Mouse (Mus musculus): Measurements from ENCODE around the gene Impg2.

Gene Impg2

GRCm38 (mm10) chr16:56286076-56286475 lies 82.0 kb downstream of the Impg2 start:
- TF ChIP-seq POU5F1 (IDR thresholded peaks at IDR 0.05; ENCODE audit: borderline replicate concordance, low read length) (no peak), CTCF (conservative IDR thresholded peaks at IDR 0.05; ENCODE audit: low read length) (no peak), NANOG (IDR thresholded peaks at IDR 0.05; ENCODE audit: borderline replicate concordance, low read length) (no peak)
- Histone ChIP-seq H3K9me3 (ENCODE audit: low read length) (no peaks in the 10 kb centered on the region), H3K4me3 (replicated peaks; ENCODE audit: low read length) (no peak overlapping the region), H3K4me1 (replicated peaks; ENCODE audit: low read depth, low read length) (no peaks in the 10 kb centered on the region), H3K36me3 (ENCODE audit: insufficient read depth, low read length) (no peaks in the 10 kb centered on the region), H3K27me3 (ENCODE audit: insufficient read depth, low read length) (no peaks in the 10 kb centered on the region)

GRCm38 (mm10) chr16:56286977-56287376 lies 82.9 kb downstream of the Impg2 start:
- Histone ChIP-seq H3K9me3 (ENCODE audit: low read length) (no peaks in the 10 kb centered on the region), H3K4me1 (replicated peaks; ENCODE audit: low read depth, low read length) (no peaks in the 10 kb centered on the region), H3K27me3 (ENCODE audit: insufficient read depth, low read length) (no peaks in the 10 kb centered on the region), H3K4me3 (replicated peaks; ENCODE audit: low read length) (no peak overlapping the region), H3K36me3 (ENCODE audit: insufficient read depth, low read length) (no peaks in the 10 kb centered on the region)
- TF ChIP-seq CTCF (conservative IDR thresholded peaks at IDR 0.05; ENCODE audit: low read length) (no peak), NANOG (IDR thresholded peaks at IDR 0.05; ENCODE audit: borderline replicate concordance, low read length) (no peak), POU5F1 (IDR thresholded peaks at IDR 0.05; ENCODE audit: borderline replicate concordance, low read length) (no peak)

DNA sequence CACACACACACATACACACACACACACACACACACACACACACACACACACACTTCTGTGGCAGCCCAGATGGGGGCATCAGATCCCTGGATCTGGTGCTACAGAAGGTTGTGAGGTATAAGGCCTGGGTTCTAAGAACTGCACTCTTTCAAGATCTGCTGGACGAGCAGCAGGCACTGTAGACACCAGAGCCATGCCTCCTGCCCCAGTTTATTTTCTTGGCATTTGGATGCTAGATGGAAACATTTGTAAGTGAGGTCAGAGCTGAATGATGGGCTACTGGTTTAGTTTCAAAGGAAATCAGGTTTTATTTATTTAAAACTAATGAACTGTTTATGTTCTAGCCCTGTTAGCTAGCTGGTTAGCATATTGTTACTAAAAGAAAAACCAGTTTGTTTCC lies 90.8 kb downstream of the Impg2 start:
- H3K27me3 ChIP-seq (ENCODE audit: insufficient read depth, low read length): no peaks in the 10 kb centered on the region
- no peak overlapping the region for H3K4me3 ChIP-seq (replicated peaks; ENCODE audit: low read length)
- TF ChIP-seq NANOG (IDR thresholded peaks at IDR 0.05; ENCODE audit: borderline replicate concordance, low read length) (no peak), CTCF (conservative IDR thresholded peaks at IDR 0.05; ENCODE audit: low read length) (no peak), POU5F1 (IDR thresholded peaks at IDR 0.05; ENCODE audit: borderline replicate concordance, low read length) (no peak)
- no peaks in the 10 kb centered on the region for H3K9me3 ChIP-seq (ENCODE audit: low read length)
- H3K4me1 ChIP-seq (replicated peaks; ENCODE audit: low read depth, low read length): no peaks in the 10 kb centered on the region
- H3K36me3 ChIP-seq (ENCODE audit: insufficient read depth, low read length): no peaks in the 10 kb centered on the region

DNA sequence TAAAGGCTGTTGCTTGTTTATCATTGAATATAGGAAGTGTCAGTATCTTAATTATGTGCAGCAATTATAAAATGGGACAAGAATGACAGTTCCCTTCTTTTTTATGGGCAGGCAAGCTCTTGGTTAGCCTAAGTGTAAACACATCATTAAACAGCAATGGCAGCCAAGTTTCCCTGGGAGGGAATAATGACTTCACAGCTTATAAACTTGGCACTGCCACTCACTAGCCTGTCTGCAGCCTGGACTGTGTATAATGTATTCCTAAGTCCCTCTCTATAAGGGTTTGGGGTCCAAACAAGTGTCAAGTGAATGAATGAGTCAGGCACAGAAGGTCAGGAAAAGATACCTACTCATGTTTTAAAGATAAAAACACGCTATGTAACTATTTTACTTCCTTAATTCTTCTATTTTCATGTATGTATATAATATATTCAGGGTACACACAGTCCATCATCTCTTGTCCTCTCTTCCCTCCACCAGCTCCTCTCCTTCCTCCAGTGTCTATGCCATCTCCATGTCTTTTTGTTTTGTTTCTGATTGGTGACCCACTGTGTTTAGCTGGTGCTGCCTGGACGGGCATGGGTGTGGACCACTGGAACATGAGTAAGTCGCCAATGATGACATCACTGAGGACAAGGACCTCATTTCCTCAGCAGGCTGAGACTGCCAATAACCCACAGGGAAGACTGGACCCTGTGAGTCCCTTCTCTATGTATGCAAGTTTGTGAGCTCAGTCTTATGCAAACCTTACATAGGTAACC lies 92.0 kb downstream of the Impg2 start:
- Histone ChIP-seq H3K4me3 (replicated peaks; ENCODE audit: low read length) (no peak overlapping the region), H3K36me3 (ENCODE audit: insufficient read depth, low read length) (no peaks in the 10 kb centered on the region), H3K9me3 (ENCODE audit: low read length) (no peaks in the 10 kb centered on the region), H3K27me3 (ENCODE audit: insufficient read depth, low read length) (no peaks in the 10 kb centered on the region), H3K4me1 (replicated peaks; ENCODE audit: low read depth, low read length) (no peaks in the 10 kb centered on the region)
- TF ChIP-seq NANOG (IDR thresholded peaks at IDR 0.05; ENCODE audit: borderline replicate concordance, low read length) (no peak), CTCF (conservative IDR thresholded peaks at IDR 0.05; ENCODE audit: low read length) (no peak), POU5F1 (IDR thresholded peaks at IDR 0.05; ENCODE audit: borderline replicate concordance, low read length) (no peak)

- no peaks in the 10 kb centered on the region for H3K27me3 ChIP-seq (ENCODE audit: insufficient read depth, low read length)
- H3K36me3 ChIP-seq (ENCODE audit: insufficient read depth, low read length): no peaks in the 10 kb centered on the region
- H3K9me3 ChIP-seq (ENCODE audit: low read length): no peaks in the 10 kb centered on the region
- TF ChIP-seq POU5F1 (IDR thresholded peaks at IDR 0.05; ENCODE audit: borderline replicate concordance, low read length) (no peak), NANOG (IDR thresholded peaks at IDR 0.05; ENCODE audit: borderline replicate concordance, low read length) (no peak), CTCF (conservative IDR thresholded peaks at IDR 0.05; ENCODE audit: low read length) (no peak)
- H3K4me1 ChIP-seq (replicated peaks; ENCODE audit: low read depth, low read length): no peaks in the 10 kb centered on the region
- H3K4me3 ChIP-seq (replicated peaks; ENCODE audit: low read length): no peak overlapping the region
Measured at GRCm38 (mm10) chr16:56298248-56298647, 94.1 kb downstream of the Impg2 start.

DNA sequence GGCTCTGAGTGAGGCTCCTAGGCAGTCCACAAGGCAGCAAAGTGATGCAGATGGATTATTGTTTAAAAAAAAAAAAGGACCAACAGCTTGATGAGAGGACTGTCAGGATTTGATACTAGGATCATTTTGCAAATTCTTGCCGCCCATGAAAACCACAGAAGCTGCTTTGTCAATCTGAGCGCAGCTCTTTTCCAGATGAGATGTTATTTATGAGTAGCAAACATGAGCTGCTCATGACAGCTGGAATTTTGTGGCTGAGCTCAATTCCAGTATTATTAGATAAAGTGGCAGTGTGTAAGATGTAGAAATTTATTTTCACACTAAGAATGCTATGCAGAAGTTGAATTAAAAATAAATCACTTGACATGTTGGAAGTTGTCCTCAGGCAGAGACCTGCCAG lies 94.7 kb downstream of the Impg2 start:
- H3K36me3 ChIP-seq (ENCODE audit: insufficient read depth, low read length): no peaks in the 10 kb centered on the region
- no peak overlapping the region for H3K4me3 ChIP-seq (replicated peaks; ENCODE audit: low read length)
- no peaks in the 10 kb centered on the region for H3K27me3 ChIP-seq (ENCODE audit: insufficient read depth, low read length)
- no peaks in the 10 kb centered on the region for H3K9me3 ChIP-seq (ENCODE audit: low read length)
- H3K4me1 ChIP-seq (replicated peaks; ENCODE audit: low read depth, low read length): no peaks in the 10 kb centered on the region
- TF ChIP-seq NANOG (IDR thresholded peaks at IDR 0.05; ENCODE audit: borderline replicate concordance, low read length): no peak
- TF ChIP-seq CTCF (conservative IDR thresholded peaks at IDR 0.05; ENCODE audit: low read length): no peak
- TF ChIP-seq POU5F1 (IDR thresholded peaks at IDR 0.05; ENCODE audit: borderline replicate concordance, low read length): no peak

GRCm38 (mm10) chr16:56302996-56303395 lies 98.9 kb downstream of the Impg2 start:
- Histone ChIP-seq H3K9me3 (ENCODE audit: low read length) (no peaks in the 10 kb centered on the region), H3K4me3 (replicated peaks; ENCODE audit: low read length) (no peak overlapping the region), H3K27me3 (ENCODE audit: insufficient read depth, low read length) (no peaks in the 10 kb centered on the region), H3K36me3 (ENCODE audit: insufficient read depth, low read length) (no peaks in the 10 kb centered on the region), H3K4me1 (replicated peaks; ENCODE audit: low read depth, low read length) (no peaks in the 10 kb centered on the region)
- TF ChIP-seq NANOG (IDR thresholded peaks at IDR 0.05; ENCODE audit: borderline replicate concordance, low read length) (no peak), CTCF (conservative IDR thresholded peaks at IDR 0.05; ENCODE audit: low read length) (no peak), POU5F1 (IDR thresholded peaks at IDR 0.05; ENCODE audit: borderline replicate concordance, low read length) (no peak)

DNA sequence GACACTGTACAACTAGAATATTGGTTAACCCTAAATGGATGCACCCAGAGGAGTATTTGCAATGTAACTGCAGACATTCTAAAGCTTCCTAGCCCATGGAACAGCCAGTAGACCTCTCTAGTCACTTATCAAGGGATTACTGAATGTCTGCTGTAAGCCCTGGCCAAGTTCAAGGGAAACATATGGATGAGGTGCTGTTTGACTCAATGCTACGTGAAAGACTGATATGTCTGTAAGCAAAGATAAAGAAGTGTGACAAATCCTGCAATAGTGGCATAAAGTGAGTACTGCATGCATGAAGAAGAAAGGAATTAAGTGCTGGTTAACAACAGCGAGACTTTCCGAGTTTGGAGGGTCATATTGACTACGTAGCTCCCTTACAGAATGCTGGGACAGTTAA lies 100.1 kb downstream of the Impg2 start:
- no peaks in the 10 kb centered on the region for H3K36me3 ChIP-seq (ENCODE audit: insufficient read depth, low read length)
- H3K4me1 ChIP-seq (replicated peaks; ENCODE audit: low read depth, low read length): no peaks in the 10 kb centered on the region
- no peaks in the 10 kb centered on the region for H3K27me3 ChIP-seq (ENCODE audit: insufficient read depth, low read length)
- TF ChIP-seq CTCF (conservative IDR thresholded peaks at IDR 0.05; ENCODE audit: low read length) (no peak), NANOG (IDR thresholded peaks at IDR 0.05; ENCODE audit: borderline replicate concordance, low read length) (no peak), POU5F1 (IDR thresholded peaks at IDR 0.05; ENCODE audit: borderline replicate concordance, low read length) (no peak)
- no peak overlapping the region for H3K4me3 ChIP-seq (replicated peaks; ENCODE audit: low read length)
- no peaks in the 10 kb centered on the region for H3K9me3 ChIP-seq (ENCODE audit: low read length)

DNA sequence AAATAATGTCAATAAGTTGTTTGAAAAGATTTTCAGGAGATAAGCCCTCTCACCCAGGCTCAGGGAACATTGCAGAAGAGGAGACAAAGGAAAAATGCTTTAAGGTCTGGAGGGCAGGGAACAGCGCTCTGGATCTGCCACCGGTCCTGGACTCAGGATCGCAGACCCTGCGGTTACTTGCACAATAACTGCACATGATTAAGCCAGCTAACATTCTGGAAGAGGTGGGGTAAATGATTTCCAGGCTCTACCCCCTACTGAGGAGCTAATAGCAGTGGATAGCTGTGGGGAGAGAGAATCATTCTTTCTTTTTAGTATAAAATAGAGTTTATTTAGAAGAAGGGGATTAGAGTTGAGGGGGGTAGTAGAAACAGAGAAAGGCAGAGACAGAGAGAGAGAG lies 103.5 kb downstream of the Impg2 start:
- Histone ChIP-seq H3K27me3 (ENCODE audit: insufficient read depth, low read length) (no peaks in the 10 kb centered on the region), H3K9me3 (ENCODE audit: low read length) (no peaks in the 10 kb centered on the region), H3K4me3 (replicated peaks; ENCODE audit: low read length) (no peak overlapping the region), H3K36me3 (ENCODE audit: insufficient read depth, low read length) (no peaks in the 10 kb centered on the region), H3K4me1 (replicated peaks; ENCODE audit: low read depth, low read length) (no peaks in the 10 kb centered on the region)
- TF ChIP-seq CTCF (conservative IDR thresholded peaks at IDR 0.05; ENCODE audit: low read length) (no peak), POU5F1 (IDR thresholded peaks at IDR 0.05; ENCODE audit: borderline replicate concordance, low read length) (no peak), NANOG (IDR thresholded peaks at IDR 0.05; ENCODE audit: borderline replicate concordance, low read length) (no peak)

Data from E14TG2a.4 (cell line).